Mouse (Mus musculus) embryo, embryonic 10.5 days (tissue): ENCODE measurements around the gene Acsbg2.

Source experiments
- DNase-seq: peaks from one replicate; pipeline ENCODE4 v3.0.0-alpha.2; 2015; ENCODE audit warnings: low spot score

Gene Acsbg2

DNA sequence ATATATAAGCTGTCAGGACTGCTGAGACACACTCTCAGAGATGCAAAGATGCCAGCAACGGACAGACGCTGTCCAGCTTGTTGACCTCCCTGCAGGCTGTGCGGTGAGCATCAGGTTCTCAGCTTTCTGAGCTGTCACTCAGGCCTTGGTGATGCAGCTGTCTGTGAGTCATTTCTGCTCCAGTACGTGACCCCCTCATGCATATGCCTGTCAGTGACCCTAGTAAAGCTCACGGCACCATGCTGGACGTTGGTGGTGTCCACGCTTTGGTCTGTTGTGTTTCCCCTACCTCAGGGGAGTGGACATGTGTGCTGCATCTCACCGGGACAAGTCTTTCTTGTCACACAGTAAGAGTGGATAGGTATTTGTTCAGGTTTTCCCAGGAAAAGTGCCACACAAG is 2.5 kb downstream of the Acsbg2 start:
- DNase-seq, result no peak

DNA sequence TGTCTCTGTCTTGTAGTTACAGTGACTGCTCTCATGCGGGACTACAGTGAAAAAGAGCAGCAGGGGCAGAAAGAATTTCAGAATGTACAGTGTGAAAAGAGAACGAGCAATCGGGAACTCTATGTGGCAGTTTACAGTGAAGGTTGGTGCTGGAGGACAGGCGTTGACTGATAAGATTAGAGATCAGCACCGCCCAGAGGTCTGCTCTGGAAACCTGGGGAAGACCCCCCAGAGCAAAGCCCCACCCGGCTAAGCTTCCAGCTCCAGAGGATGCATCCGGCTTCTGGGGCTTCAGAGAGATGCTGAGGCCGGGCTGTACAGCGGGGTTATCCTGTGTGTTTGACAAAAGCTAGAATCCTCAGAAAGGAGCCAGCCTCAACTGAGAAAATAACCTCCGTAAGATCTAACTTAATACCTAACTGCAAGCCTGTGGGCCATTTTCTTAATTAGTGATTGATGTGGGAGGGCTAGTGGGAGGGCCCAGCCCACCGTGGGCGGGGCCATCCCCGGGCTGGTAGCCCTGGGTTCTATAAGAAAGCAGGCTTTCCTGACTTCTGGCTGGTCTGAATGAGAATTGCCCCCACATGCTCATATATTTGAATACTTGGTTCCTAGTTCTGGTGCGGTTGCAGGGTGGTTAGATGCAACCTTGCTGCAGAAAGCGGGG is 3.8 kb downstream of the Acsbg2 start:
- no peak for DNase-seq

DNA sequence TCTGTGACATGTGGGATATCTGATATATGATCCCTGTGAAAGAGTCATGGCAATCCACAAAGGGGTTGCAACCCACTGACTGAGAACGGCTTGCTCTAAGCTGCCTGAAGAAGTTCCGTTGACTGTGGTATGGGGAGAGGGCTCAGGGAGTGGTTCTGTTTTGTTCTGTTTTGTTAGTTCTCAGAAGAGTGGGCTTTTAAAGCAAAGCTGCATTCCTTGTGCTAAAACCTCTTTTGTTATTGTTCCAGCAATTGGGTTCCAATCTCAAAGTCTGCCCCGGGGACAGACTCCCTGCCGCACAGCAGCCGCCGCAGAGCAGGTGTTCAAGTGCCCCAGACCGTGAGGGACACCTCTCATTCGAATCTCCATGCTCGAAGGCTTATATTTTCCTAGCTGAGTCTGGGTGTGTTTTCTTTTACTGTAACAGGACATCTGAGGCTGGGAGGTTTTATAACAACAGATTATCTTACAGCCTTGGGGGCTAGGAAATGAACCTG is 4.7 kb downstream of the Acsbg2 start:
- no peak for DNase-seq

DNA sequence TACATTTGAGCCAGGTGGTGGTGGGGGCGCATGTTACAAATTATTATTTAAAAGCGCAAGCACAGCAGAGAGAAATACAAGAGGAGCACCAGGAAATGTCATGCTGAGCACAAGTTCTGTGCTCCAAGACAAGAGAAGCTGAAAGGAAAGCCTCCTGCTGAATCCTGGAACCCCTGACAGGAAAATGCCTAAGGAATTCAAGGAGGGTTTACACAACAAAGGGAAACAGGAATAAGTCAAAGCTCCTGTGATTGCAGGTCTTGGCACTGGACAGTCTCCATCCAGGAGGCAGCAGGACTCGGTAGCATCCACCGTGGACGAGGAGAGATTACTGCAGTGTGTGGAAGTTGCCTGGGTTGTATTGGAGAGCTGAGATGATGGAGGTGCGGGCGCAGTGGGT is 8.2 kb downstream of the Acsbg2 start:
- no peak for DNase-seq

DNA sequence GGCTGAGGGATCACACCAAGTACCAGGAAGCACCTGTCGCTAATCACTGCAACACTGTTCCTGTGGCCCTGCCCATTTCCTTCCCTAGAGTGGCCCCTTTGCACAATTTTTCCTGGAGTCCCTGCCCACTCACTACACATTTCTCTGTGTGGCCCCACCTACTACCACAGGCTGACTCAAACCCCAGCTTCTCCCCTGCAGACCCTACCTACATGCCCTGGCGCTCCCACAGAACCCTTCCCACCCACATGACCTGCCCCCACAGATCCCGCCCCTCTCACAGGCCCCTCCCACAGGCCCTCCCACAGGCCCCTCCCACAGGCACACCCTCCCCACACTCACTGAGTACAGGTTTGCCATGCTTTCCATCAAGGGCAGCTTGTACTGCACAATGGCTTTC is 13.1 kb downstream of the Acsbg2 start:
- DNase-seq, result no peak

DNA sequence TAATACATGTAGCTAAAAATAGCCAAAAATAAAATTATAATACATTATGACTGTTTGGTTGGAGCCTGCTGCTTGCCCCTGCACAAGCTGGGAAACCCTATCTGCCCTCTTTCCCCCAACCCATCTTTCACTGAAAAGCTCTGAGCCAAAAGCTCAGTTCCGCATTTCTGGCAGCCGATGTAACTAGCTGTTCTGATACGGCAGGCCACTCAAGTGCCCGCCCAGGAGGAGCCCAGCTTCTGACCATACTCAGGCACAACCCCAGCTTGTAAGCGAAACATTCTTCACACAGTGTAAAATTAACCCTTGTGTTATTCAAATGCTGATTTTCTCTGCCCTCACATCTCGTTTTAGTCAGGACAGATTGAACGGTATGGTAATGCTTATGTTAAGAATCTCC is 15.3 kb downstream of the Acsbg2 start:
- no peak for DNase-seq

DNA sequence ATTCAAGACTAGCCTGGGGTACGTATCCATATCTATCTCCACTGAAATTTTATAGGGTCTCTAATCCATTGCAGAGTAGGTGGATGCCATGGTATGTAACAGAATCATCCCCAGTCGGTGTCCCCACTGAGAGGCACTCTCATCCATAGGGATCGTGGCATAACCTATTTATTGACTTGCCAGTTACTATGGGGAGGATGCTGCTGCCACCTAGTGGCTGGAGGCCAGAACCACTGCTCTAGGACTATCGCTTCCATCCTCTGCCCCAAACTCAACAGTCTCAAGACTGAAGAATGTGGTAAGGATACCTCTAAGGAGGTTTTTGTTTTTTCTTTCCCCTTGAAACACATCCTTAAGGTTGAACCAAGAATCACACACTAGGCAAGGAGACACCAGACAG is 16.0 kb downstream of the Acsbg2 start:
- DNase-seq, result peak; percentile 78

DNA sequence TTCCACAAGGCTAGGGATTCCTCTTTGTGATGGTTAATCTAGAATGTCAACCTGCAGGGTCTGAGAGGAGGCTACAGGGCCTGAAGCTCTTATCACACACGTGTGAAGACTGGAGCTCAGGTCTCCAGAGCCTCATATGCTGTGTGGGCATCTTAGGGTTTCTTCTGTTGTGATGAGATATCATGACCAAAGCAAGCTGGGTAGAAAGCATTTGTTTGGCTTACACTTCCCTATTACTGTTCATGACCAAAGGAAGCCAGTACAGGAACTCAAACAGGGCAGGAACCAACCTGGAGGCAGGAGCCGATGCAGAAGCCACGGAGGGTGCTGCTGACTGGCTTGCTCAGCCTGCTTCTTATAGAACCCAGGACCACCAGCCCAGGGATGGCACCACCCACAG is 18.8 kb downstream of the Acsbg2 start:
- no peak for DNase-seq

DNA sequence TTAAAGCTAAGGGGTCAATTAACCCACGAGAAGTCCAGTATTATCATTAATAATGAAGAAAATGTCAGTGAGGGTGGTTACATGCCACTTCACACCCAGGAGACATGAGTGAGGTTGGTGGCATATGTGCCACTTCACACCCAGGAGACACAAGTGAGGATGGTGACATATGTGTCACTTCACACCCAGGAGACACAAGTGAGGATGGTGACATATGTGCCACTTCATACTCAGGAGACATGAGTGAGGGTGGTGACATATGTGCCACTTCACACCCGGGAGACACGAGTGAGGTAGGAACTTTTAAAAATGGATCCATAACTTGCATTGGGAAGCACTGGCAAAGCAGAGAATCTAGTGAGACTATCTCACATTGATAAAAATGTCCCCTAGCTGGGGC is 23.1 kb downstream of the Acsbg2 start:
- no peak for DNase-seq

DNA sequence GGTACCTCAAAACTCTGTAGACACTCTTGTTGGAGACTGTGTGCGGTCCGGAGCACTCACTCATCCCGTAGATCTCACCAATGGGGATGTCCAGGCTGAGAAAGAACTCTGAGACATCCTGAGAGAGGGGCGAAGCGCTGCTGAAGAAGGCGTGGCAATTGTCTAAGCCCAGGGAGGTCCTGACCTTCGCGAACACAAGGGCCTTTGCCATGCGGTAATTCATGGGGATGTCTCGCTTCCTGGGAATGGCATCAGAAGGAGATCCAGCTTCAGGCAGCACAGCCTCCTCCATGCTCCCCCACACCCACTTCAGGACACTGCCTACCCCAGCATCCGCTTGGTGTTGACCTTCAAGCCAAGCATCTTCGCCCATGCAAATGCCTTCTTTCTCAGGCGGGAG is 24.5 kb downstream of the Acsbg2 start:
- DNase-seq, result no peak

DNA sequence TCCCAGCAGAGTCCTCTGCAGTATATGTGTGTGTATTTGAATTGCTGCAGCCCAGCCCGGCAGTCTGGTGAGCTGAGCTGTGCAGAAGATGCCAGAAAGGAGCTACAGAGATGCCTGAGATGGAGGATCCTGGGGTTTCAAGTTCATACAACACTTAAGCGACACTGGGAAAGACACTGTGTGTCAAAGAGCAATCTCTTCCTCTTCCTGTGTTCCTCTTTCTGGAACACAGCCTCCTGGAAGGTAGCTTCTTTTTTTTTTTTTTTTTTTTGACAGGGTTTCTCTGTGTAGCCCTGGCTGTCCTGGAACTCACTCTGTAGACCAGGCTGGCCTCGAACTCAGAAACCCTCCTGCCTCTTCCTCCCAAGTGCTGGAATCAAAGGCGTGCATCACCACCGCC is 25.5 kb downstream of the Acsbg2 start:
- DNase-seq, result no peak

DNA sequence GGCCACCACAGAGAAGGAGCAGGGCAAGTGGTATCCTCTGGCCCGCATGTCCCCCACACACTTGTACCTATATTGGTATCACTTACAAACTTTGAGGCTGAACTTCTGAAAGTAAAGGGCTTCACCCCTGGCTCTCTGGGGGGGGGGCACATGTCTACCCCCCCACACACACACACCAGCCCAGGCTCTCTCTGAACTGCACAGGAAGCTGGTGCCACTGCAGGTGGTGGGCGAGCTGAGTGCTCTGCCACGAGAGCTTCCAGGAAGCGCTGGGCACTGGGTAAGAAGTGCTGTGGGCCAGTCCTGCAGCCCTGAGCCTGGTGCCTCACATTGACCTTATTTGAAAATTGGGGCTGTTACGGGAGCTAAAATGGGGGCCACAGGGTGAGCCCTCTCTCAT is 30.6 kb downstream of the Acsbg2 start:
- DNase-seq, result no peak

DNA sequence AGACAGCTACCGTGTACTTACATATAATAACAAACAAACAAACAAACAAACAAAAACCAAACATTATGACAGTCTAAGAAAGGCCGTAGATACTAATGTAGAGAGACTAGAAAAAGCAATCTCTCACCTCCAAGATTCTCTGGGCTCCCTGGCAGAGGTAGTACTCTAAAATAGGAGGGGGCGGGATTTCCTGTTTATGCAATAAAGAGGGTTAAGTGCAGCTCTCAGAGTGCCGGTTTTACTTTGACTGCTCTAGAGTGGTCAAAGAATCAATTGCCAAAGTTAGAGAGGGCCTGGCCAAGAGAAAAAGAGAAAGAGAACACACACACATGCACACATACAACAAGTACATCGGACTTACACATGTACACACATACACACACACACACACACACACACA is 32.1 kb downstream of the Acsbg2 start:
- DNase-seq, result no peak

DNA sequence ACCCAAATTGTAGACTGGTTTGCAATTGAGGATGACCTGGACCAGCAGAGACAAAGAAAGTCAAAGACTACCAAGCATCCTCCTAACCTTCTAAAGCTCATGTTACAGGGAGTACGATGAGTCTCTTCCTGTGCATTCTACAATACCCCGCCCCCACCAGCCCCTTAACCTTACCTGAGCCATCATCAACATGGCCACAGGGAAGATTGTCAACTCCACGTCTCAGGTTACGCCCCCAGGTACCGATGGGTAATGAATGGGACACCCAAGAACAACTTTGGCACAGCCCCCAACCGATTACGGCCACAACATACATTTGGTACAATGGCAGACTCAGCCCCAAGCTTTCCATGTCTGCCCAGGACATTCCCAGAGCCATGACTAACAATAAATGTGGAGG is 33.7 kb downstream of the Acsbg2 start:
- no peak for DNase-seq

DNA sequence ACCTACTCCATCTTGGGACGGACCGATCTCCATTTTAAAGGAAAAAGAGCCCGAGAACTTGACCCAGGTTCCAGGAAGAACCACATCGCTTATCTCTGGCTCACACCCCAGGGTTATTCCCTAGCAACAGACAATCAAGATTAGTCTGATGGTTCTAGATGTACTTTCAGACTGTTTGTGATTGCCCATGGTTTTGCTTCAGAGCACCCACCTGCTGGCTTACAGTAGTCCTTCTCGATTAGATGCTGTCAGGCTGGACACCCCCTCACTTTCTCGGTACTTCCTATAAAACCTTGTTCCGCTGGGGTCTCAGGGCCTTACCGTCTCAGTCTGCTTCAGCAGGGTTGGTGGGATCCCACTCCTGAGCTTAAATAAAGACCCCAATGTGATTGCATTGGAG is 37.9 kb downstream of the Acsbg2 start:
- DNase-seq, result no peak

DNA sequence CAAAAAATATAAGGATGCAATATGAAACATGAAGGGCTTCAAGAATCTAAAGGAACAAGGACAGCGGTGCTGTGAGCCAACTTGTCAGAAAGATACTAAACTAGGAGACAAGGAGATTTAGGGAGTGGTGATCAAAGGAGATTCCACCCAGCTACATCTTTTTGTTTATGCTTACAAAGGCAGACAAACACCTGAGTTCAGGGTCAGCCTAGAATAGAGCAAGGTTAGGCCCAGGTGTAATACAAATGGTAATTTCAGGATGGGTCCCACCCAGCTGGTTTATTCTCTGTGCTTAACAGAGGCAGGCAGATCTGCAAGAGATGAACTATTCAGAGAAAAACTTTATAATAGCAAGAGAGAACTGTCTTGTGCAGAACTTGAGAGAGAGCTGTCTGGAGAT is 40.9 kb downstream of the Acsbg2 start:
- no peak for DNase-seq

DNA sequence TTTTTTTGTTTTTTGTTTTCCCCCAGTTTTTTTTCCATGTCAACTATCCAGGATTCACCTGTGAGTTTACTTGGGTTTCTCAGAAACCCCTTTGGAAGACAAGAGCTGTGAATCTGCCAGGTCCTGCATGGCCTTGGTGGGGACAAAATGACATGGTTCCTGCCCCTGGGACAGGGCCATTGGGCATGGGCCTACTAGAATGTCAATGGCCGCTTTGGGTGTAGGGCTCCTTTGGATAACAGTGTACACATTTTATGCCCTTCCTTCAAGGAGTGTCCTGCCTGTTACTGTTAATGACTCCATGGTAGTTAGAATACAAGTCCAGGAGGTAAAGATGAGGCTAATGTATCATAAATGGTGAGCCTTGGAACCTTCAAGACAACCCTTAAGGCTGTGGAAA is 41.3 kb downstream of the Acsbg2 start:
- DNase-seq, result no peak

DNA sequence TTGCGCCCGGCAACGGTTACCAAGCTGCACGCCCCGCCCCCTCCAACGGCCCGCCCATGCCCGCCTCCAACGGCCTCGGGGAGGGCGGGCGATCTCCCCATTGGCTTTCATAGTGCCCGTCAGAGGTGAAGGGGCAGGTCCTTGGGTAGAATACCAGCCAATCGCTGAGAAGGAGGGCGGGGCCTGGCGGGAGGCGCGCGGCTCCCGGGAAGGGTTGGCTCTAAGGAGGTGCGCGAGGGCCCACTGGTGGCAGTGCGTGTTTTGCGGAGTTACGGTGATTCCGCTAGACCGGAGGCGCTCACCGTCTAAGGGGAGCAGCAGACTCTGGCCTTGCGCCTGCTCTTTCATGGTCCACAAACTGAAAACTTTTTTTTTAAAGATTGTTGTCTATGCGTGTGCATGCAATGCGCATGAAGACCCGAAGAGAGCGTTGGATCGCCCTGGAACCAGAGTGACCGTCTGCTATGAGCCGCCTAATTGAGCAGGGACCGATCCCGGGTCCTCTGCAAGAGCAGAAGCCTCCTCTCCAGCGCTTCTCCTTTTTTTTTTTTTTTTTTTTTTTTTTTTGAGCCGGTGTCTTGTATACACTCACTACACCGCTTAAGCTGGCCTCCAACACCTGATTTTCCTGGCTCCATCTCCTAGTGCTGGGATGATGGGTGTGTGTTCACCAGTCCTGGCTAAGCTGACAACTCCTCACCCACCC is 43.0 kb downstream of the Acsbg2 start:
- DNase-seq, result peak; percentile 98

DNA sequence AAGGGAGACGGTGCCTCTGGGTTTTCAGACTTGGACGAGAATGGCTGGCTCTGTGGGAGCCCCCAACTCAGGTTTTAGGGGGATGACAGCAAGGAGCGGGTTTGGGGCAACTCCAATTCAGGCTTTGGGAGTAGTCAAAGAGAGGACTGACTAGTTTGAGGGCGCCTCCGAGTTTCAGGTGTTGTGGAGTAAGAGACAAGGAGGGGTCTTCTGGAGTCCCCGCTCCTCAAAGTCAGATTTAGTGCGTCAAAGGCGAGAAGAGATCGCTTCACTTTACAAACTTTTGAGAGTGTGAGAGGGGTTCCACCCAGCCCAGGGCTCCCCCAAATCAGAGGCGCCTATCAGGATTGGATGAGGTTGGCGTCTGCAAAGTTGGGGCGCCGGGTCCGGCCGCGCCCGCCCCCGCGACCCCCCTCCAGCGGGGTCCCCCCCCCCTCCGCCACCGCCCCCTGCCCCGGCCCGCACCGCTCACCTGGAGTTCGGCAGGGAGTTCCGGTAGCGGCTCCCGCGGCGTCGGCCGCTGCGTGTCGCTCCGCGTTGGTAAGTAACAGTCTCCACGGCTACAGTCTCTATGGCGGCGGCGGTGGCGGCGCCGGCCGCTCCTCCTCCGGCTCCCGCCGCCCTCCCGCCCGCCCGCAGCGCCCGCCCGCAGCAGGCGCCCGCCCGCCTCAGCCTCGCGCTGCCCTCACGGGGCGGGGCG is 43.7 kb downstream of the Acsbg2 start, which contains the start of gene Rfx2:
Gene Rfx2, minus strand, starts transcription at position 603 of the 700 bp plus-strand sequence.
- DNase-seq, result peak; percentile 46

DNA sequence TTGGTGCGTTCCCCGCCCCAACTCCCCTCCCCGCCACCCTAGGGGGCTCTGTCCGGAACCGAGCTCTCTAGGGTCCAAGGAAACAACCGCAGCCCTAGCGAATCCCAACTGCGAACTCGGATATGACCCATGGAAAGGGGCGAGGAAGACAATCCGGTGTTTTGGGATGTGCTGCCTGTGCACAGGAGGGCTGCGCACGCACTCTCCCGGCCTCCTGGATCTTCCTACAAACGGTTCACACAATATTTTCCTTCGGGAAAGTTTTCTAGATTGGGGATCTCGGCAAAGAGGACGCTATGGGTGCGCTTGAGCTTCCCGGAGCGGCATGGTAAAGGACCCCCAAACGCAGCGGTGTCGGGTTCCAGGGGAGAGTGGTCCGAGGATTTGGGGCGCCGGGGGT is 44.5 kb downstream of the Acsbg2 start:
- peak; percentile 60 for DNase-seq

DNA sequence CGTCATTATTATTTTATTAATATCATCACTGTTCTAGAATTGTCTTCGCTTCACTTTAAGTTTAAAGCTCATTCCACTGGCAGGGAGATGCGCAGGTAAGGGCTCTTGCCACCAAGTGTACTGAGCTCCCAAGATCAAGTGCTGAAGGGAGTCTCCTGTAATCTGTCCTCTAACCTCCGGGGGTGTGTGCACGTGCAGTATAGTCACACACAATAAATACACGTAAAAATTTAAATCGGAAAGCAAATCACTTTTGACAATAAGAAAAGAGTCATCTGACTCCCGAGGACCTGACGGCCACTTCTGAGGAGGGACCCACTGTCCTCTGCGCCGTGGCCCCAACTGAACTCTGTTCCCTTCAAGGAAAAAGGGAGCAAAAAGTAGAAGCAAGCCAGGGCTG is 45.1 kb downstream of the Acsbg2 start:
- peak; percentile 17 for DNase-seq

DNA sequence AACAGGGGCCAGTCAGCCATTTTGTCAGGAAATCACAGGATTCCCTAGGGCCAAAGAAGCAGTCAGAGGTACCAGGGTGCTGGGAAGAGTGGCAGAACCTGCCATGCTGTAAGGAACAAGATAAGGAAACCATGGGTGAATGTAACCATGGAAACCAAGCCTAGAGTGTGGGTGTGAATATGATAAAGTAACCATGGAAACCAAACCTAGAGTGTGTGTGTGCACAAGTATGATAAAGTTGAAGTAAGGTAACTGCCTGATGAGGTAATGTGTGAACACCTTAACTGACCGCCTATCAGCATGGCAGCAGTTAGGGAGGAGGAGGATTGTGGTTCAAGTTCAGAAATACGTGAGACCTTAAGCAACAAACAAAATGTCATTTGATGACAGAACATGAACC is 47.5 kb downstream of the Acsbg2 start:
- DNase-seq, result no peak

DNA sequence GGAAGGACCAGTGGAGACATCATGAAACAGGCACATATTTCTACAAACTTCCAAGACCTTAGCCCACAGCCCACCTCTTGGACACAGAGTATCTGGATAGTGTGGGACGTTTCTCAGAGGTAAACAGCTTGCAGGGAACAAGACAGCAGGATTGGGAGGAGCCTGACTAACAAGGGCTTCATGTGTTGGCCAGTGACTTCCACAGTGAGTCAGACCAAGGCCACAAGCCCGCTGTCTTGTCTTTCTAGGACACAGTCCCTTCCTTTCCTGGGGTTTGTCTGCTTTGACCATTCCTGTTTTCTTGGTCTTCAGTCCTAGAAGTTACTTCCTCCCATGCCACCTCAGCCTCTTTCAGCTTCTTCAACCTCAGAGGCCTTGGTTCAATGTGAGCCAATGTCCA is 50.9 kb downstream of the Acsbg2 start:
- no peak for DNase-seq
